Mouse (Mus musculus) hindbrain, embryonic 14.5 days (tissue): ENCODE measurements around the gene 4930507D05Rik. TPM values are rescaled to one million over a fixed set of nuclear protein-coding genes. Genes with fewer than 3 reads are reported as not detected.

Experiments used
- ATAC-seq: fragments of 200-750 bp; cut with Nextera tagmentation; 2 replicates; pipeline ENCODE4 v1.8.0; 2017; ENCODE audit warnings: moderate number of reproducible peaks, mild to moderate bottlenecking, moderate TSS enrichment, moderate library complexity; ENCODE audit not compliant: low FRiP score
- DNase-seq: peaks from one replicate; pipeline ENCODE4 v3.0.0-alpha.2; 2015; ENCODE audit warnings: low spot score
- H3K27ac ChIP-seq: fragments of 300-500 bp; sonication (generic); 2 replicates; pipeline ENCODE4 v1.5.1; 2014; ENCODE audit warnings: mild to moderate bottlenecking, moderate library complexity
- H3K27me3 ChIP-seq: fragments of 300-500 bp; sonication (generic); 2 replicates; pipeline ENCODE4 v1.6.1; 2014; ENCODE audit warnings: mild to moderate bottlenecking, low read length, mixed read lengths; ENCODE audit not compliant: control insufficient read depth, insufficient read depth
- H3K36me3 ChIP-seq: fragments of 300-500 bp; sonication (generic); replicated peaks from 2 replicates; pipeline ENCODE4 v1.6.1; 2014; ENCODE audit not compliant: control insufficient read depth, insufficient read depth
- H3K4me1 ChIP-seq: fragments of 300-500 bp; sonication (generic); replicated peaks from 2 replicates; pipeline ENCODE4 v1.6.1; 2014; ENCODE audit warnings: antibody characterized with exemption, low read length, mixed read lengths; ENCODE audit not compliant: control insufficient read depth, insufficient read depth
- H3K4me2 ChIP-seq: fragments of 300-500 bp; sonication (generic); replicated peaks from 2 replicates; pipeline ENCODE4 v1.6.1; 2014; ENCODE audit warnings: mild to moderate bottlenecking, moderate library complexity
- H3K4me3 ChIP-seq: fragments of 300-500 bp; sonication (generic); replicated peaks from 2 replicates; pipeline ENCODE4 v1.5.1; 2014; ENCODE audit warnings: mild to moderate bottlenecking, low read length
- H3K9ac ChIP-seq: fragments of 300-500 bp; sonication (generic); 2 replicates; pipeline ENCODE4 v1.6.1; 2014
- H3K9me3 ChIP-seq: fragments of 300-500 bp; sonication (generic); 2 replicates; pipeline ENCODE4 v1.6.1; 2016; ENCODE audit warnings: low read length; ENCODE audit not compliant: control insufficient read depth
- WGBS: fragments of 180-500 bp; shearing (Covaris S2); extraction: QIAGEN DNeasy Blood & Tissue Kit; methylation state at CpG from one replicate; pipeline ENCODE4 v1.1.7; 2014; 5-methylcytosine and 5-hydroxymethylcytosine counted together
- polyA plus RNA-seq: library from polyadenylated mRNA; unstranded; fragments of >200 nt; fragmentation: Nextera tagmentation; extraction: Ambion mirVana; gene quantifications from 2 replicates; pipeline ENCODE4 v1.2.1, GENCODE M21; 2014

4930507D05Rik gene
- 1.3 and 1.8 TPM in 2 replicates for polyA plus RNA-seq

- H3K36me3 ChIP-seq: peaks cover 38% of the 10 kb centered on the region
- WGBS: under 1% methylated on average over 73 of the region's 73 CpGs
- peak; percentile 93 for ATAC-seq
Measured at GRCm38 (mm10) chr10:62449364-62450279, at the start of gene 4930507D05Rik, which contains the start of gene Supv3l1. 4930507D05Rik (plus strand) TSS chr10:62449489. Supv3l1 (minus strand) TSS chr10:62449738.

GRCm38 (mm10) chr10:62401641-62402111 is 47.6 kb upstream of the 4930507D05Rik start:
- Histone ChIP-seq H3K36me3 (no peaks in the 10 kb centered on the region), H3K4me2 (no peak overlapping the region), H3K27me3 (no peaks in the 10 kb centered on the region), H3K9ac (no peak overlapping the region), H3K9me3 (no peaks in the 10 kb centered on the region), H3K4me1 (no peaks in the 10 kb centered on the region), H3K4me3 (no peak overlapping the region), H3K27ac (no peak overlapping the region)
- ATAC-seq (no peak), DNase-seq (no peak)
- 87% methylated on average over 19 of the region's 19 CpGs for WGBS

More at GRCm38 (mm10) chr10:62449364-62450279, at the start of gene 4930507D05Rik, which contains the start of gene Supv3l1:
- Histone ChIP-seq H3K4me1 (peaks cover 18% of the 10 kb centered on the region), H3K9ac (peak within 1 kb of the TSS; percentile 92), H3K27me3 (no peaks in the 10 kb centered on the region), H3K4me3 (peak within 1 kb of the TSS; percentile 85), H3K27ac (peak within 1 kb of the TSS; percentile 87), H3K9me3 (no peaks in the 10 kb centered on the region), H3K4me2 (peak within 1 kb of the TSS; percentile 69)
- DNase-seq: peak; percentile 94

- 46% methylated on average over 14 of the region's 14 CpGs for WGBS
- DNase-seq: no peak
- no peak for ATAC-seq
- Histone ChIP-seq H3K4me2 (peak overlapping the region; percentile 35), H3K27me3 (no peaks in the 10 kb centered on the region), H3K9ac (0 out of 2 replicates have a peak overlapping the region, but pooled peaks have one; percentile 24), H3K4me3 (no peak overlapping the region), H3K4me1 (no peaks in the 10 kb centered on the region), H3K36me3 (no peaks in the 10 kb centered on the region), H3K9me3 (no peaks in the 10 kb centered on the region), H3K27ac (no peak overlapping the region)
Measured at GRCm38 (mm10) chr10:62404901-62405300, 44.4 kb upstream of the 4930507D05Rik start.

- H3K27me3 ChIP-seq: no peaks in the 10 kb centered on the region
- no peaks in the 10 kb centered on the region for H3K9me3 ChIP-seq
- no peak overlapping the region for H3K9ac ChIP-seq
- ATAC-seq (peak; percentile 70; the same call in 1 of the 2 replicates), DNase-seq (peak; percentile 78)
- no peaks in the 10 kb centered on the region for H3K36me3 ChIP-seq
- H3K4me3 ChIP-seq: no peak overlapping the region
- WGBS: 10% methylated on average over 5 of the region's 5 CpGs
- H3K27ac ChIP-seq: no peak overlapping the region
- H3K4me2 ChIP-seq: no peak overlapping the region
- H3K4me1 ChIP-seq: no peaks in the 10 kb centered on the region
Measured at GRCm38 (mm10) chr10:62410943-62411342, 38.3 kb upstream of the 4930507D05Rik start.

GRCm38 (mm10) chr10:62411431-62412410 is 37.6 kb upstream of the 4930507D05Rik start:
- H3K36me3 ChIP-seq: no peaks in the 10 kb centered on the region
- no peak overlapping the region for H3K4me2 ChIP-seq
- ATAC-seq (no peak), DNase-seq (no peak)
- no peaks in the 10 kb centered on the region for H3K27me3 ChIP-seq
- no peak overlapping the region for H3K27ac ChIP-seq
- WGBS: 70% methylated on average over 19 of the region's 19 CpGs
- H3K4me1 ChIP-seq: no peaks in the 10 kb centered on the region
- no peak overlapping the region for H3K9ac ChIP-seq
- no peaks in the 10 kb centered on the region for H3K9me3 ChIP-seq
- no peak overlapping the region for H3K4me3 ChIP-seq

GRCm38 (mm10) chr10:62412906-62413605 is 36.2 kb upstream of the 4930507D05Rik start:
- Histone ChIP-seq H3K4me1 (no peaks in the 10 kb centered on the region), H3K4me3 (no peak overlapping the region), H3K36me3 (no peaks in the 10 kb centered on the region), H3K9me3 (no peaks in the 10 kb centered on the region), H3K4me2 (no peak overlapping the region), H3K9ac (no peak overlapping the region), H3K27ac (no peak overlapping the region), H3K27me3 (no peaks in the 10 kb centered on the region)
- no peak for ATAC-seq
- 52% methylated on average over 8 of the region's 8 CpGs for WGBS
- DNase-seq: no peak

GRCm38 (mm10) chr10:62413606-62413982 is 35.7 kb upstream of the 4930507D05Rik start:
- H3K4me3 ChIP-seq: no peak overlapping the region
- WGBS: 57% methylated on average over 4 of the region's 4 CpGs
- H3K9me3 ChIP-seq: no peaks in the 10 kb centered on the region
- H3K4me2 ChIP-seq: no peak overlapping the region
- no peaks in the 10 kb centered on the region for H3K4me1 ChIP-seq
- no peaks in the 10 kb centered on the region for H3K27me3 ChIP-seq
- no peak overlapping the region for H3K27ac ChIP-seq
- no peaks in the 10 kb centered on the region for H3K36me3 ChIP-seq
- no peak overlapping the region for H3K9ac ChIP-seq
- ATAC-seq (no peak), DNase-seq (no peak)

GRCm38 (mm10) chr10:62418831-62419356 is 30.4 kb upstream of the 4930507D05Rik start:
- no peak for ATAC-seq
- H3K4me1 ChIP-seq: no peaks in the 10 kb centered on the region
- 45% methylated on average over 7 of the region's 7 CpGs for WGBS
- DNase-seq: no peak
- H3K4me3 ChIP-seq: no peak overlapping the region
- no peak overlapping the region for H3K27ac ChIP-seq
- no peaks in the 10 kb centered on the region for H3K36me3 ChIP-seq
- H3K4me2 ChIP-seq: no peak overlapping the region
- H3K27me3 ChIP-seq: no peaks in the 10 kb centered on the region
- no peaks in the 10 kb centered on the region for H3K9me3 ChIP-seq
- H3K9ac ChIP-seq: no peak overlapping the region
